Mouse (Mus musculus): ENCODE data around the gene 4930447C04Rik. TPM values are rescaled to one million over a fixed set of nuclear protein-coding genes. Genes with fewer than 3 reads are reported as not detected.

4930447C04Rik gene
- 1.4 and 1.7 TPM in 2 replicates for polyA plus RNA-seq (2015; fragmentation: Nextera tagmentation; extraction: Ambion mirVana)

DNA sequence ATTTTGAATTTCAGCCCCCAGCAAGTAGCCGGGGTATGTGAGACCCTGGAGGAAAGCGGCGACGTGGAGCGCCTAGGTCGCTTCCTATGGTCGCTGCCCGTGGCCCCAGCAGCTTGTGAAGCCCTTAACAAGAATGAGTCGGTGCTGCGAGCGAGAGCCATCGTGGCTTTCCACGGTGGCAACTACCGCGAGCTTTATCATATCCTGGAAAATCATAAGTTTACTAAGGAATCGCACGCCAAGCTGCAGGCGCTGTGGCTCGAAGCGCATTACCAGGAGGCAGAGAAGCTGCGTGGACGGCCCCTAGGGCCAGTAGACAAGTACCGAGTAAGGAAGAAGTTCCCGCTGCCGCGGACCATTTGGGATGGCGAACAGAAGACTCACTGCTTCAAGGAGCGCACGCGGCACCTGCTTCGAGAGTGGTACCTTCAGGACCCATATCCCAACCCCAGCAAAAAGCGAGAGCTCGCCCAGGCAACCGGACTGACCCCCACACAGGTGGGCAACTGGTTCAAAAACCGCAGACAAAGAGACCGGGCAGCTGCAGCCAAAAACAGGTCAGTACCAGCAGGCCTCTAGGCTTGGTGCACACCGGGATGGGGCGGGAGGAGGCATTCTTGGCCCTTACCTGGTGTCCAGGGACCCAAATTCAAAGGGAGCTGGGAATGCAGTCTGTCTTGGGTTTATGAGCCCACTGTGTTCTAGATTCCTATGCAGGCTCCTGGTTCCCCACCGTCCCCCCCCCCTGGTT, at the start of gene 4930447C04Rik:
TSS of gene 4930447C04Rik (minus strand) at position 704 of the 751 bp plus-strand sequence.

DNA sequence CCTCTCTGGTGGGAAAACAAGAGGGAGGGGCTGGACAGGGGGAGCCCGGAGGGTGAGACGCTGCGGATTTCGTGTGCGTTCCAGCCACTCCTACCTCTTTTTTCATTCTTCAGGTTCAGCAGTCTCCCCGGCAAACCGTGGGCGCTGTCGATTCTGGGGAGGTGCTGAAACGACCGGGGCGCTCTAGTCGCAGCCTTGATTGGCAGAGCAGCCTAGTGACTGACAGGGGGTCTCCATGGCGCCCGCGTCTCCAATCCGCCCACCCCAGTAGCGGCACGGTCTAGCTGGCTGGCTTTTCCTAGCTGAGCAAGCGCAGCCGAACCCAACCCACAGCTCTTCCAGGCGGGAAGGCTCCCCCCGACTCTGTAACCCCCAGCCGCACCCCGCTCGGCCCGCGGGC, 958 bp downstream of the 4930447C04Rik start, which contains the start of gene Six6:
TSS of gene Six6 (plus strand) at position 277 of the 400 bp plus-strand sequence.

Other genes starting within 250 kb of the 4930447C04Rik start
- 46.6 and 50.7 TPM in 2 replicates for gene Ppm1a, start 183.3 kb downstream of the 4930447C04Rik start, polyA plus RNA-seq (2015; fragmentation: Nextera tagmentation; extraction: Ambion mirVana)
- gene Six6, start 882 bp downstream of the 4930447C04Rik start, polyA plus RNA-seq (2015; fragmentation: Nextera tagmentation; extraction: Ambion mirVana) = not detected in 2 replicates
- 0.25 and 0.41 TPM in 2 replicates for gene Six1, start 113.1 kb upstream of the 4930447C04Rik start, polyA plus RNA-seq (2015; fragmentation: Nextera tagmentation; extraction: Ambion mirVana)
- 0.43 and 0.45 TPM in 2 replicates for gene Six4, start 172.7 kb upstream of the 4930447C04Rik start, polyA plus RNA-seq (2015; fragmentation: Nextera tagmentation; extraction: Ambion mirVana)
- 16.9 and 19.9 TPM in 2 replicates for gene Mnat1, start 182.9 kb upstream of the 4930447C04Rik start, polyA plus RNA-seq (2015; fragmentation: Nextera tagmentation; extraction: Ambion mirVana)

Data from urinary bladder, postnatal 0 days (tissue).